Mouse (Mus musculus) kidney, adult 9 months (tissue): ENCODE measurements around the gene Zwilch.
"Not testable (repeated sequence)": the region's sequence is repeated elsewhere in the genome, so short reads cannot be mapped to it uniquely, and the experiment has no call there.

ENCODE experiments used
- DNase-seq: peaks from one replicate; pipeline ENCODE4 v3.0.0; 2022

Gene Zwilch

GRCm38 (mm10) chr9:64178974-64179646 lies 6.2 kb upstream of the Zwilch start, which contains the start of gene Snapc5:
Gene Snapc5 (plus strand): TSS chr9:64179274.
- DNase-seq = peak; percentile 91

GRCm38 (mm10) chr9:64178610-64178973 lies 5.7 kb upstream of the Zwilch start:
- peak; percentile 33 for DNase-seq

GRCm38 (mm10) chr9:64175378-64175777 lies 2.5 kb upstream of the Zwilch start:
- DNase-seq = no peak

- DNase-seq = no peak
Measured at GRCm38 (mm10) chr9:64174766-64175165, 1.9 kb upstream of the Zwilch start.

- no peak for DNase-seq
Measured at GRCm38 (mm10) chr9:64174341-64174740, 1.4 kb upstream of the Zwilch start.

- no peak for DNase-seq
Measured at GRCm38 (mm10) chr9:64173666-64174220, 839 bp upstream of the Zwilch start.

- DNase-seq = no peak
Measured at GRCm38 (mm10) chr9:64172145-64172815, 624 bp downstream of the Zwilch start.

GRCm38 (mm10) chr9:64169967-64170366 lies 2.9 kb downstream of the Zwilch start:
- DNase-seq = not testable (repeated sequence)

GRCm38 (mm10) chr9:64160471-64160870 lies 12.4 kb downstream of the Zwilch start:
- no peak for DNase-seq

- no peak for DNase-seq
Measured at GRCm38 (mm10) chr9:64156641-64157040, 16.3 kb downstream of the Zwilch start.

- DNase-seq = no peak
Measured at GRCm38 (mm10) chr9:64139879-64140278, 33.0 kb downstream of the Zwilch start.

GRCm38 (mm10) chr9:64138896-64139295 lies 34.0 kb downstream of the Zwilch start:
- peak; percentile 72 for DNase-seq

GRCm38 (mm10) chr9:64131623-64132022 lies 41.3 kb downstream of the Zwilch start:
- DNase-seq = no peak

GRCm38 (mm10) chr9:64126121-64126520 lies 46.8 kb downstream of the Zwilch start:
- no peak for DNase-seq

- no peak for DNase-seq
Measured at GRCm38 (mm10) chr9:64125307-64125706, 47.6 kb downstream of the Zwilch start.

GRCm38 (mm10) chr9:64124846-64125245 lies 48.1 kb downstream of the Zwilch start:
- DNase-seq = not testable (repeated sequence)

GRCm38 (mm10) chr9:64122601-64123000 lies 50.3 kb downstream of the Zwilch start:
- DNase-seq = no peak

- peak; percentile 85 for DNase-seq
Measured at GRCm38 (mm10) chr9:64120584-64121277, 52.2 kb downstream of the Zwilch start.

- DNase-seq = peak; percentile 66
Measured at GRCm38 (mm10) chr9:64119898-64120297, 53.0 kb downstream of the Zwilch start.

GRCm38 (mm10) chr9:64116876-64117275 lies 56.0 kb downstream of the Zwilch start, which contains the start of gene Lctl:
Gene Lctl (plus strand): TSS chr9:64117147.
- peak; percentile 72 for DNase-seq

- DNase-seq = no peak
Measured at GRCm38 (mm10) chr9:64115756-64116155, 57.1 kb downstream of the Zwilch start.

- no peak for DNase-seq
Measured at GRCm38 (mm10) chr9:64114646-64115045, 58.3 kb downstream of the Zwilch start.

- DNase-seq = no peak
Measured at GRCm38 (mm10) chr9:64110502-64110901, 62.4 kb downstream of the Zwilch start.
